9 mouse cellular contexts compared by ENCODE assay signal in the genomic region with DNA sequence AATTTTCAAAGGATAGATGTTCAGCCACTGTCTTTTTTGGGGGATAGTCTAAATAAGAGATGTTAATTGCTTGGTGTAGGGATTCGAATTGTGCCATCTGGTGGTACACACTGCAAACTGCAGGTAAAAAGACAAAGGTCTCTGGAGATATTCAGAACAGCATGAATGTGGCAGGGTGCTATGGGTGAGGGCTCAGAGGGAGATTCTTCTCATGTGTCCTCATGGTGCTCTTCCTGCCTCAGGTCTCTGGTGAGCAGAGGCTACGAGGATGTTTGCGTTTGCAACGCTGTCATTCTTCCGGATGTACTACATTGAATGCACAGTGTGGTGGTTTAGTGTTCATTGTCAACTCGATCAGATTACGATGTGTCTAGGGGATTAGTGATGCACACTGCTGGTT. TPM values are rescaled to one million over a fixed set of nuclear protein-coding genes. Genes with fewer than 3 reads are reported as not detected.
A peak's percentile ranks its signal among the peaks of the same experiment; 100 is the strongest.
DNase-seq lines count a peak whose midpoint lies in the region; ATAC-seq lines count a peak whose summit lies in the region.
"Had no signal": no experiment of that assay in that cellular context is flagged by ENCODE, and none has a peak within 500 bp of the region (broad histone marks: within the 10 kb centered on the region; RNA-seq: fewer than 3 reads in every experiment).

No protein-coding gene starts in this region.

- ATAC-seq in midbrain, embryonic 11.5 days (ENCODE audit: low FRiP score), result peak; percentile 33
- ATAC-seq in forebrain, embryonic 12.5 days (ENCODE audit: low FRiP score), result peak; percentile 57; the same call in 1 of the 2 replicates

- no peaks in the 10 kb centered on the region for H3K27me3 ChIP-seq in midbrain, embryonic 11.5 days (ENCODE audit: control insufficient read depth, insufficient read depth, low read length)
- H3K27me3 ChIP-seq in midbrain, embryonic 10.5 days (ENCODE audit: low read depth, poor library complexity, severe bottlenecking), result no peaks in the 10 kb centered on the region
- H3K27me3 ChIP-seq in forebrain, embryonic 12.5 days, result no peaks in the 10 kb centered on the region

- no peaks in the 10 kb centered on the region for H3K4me1 ChIP-seq in midbrain, embryonic 11.5 days (ENCODE audit: control insufficient read depth, insufficient read depth, low read length)
- no peaks in the 10 kb centered on the region for H3K4me1 ChIP-seq in midbrain, embryonic 10.5 days
- no peaks in the 10 kb centered on the region for H3K4me1 ChIP-seq in forebrain, embryonic 12.5 days

- H3K4me3 ChIP-seq in midbrain, embryonic 11.5 days (ENCODE audit: low read depth, low read length), result no peak overlapping the region
- no peak overlapping the region for H3K4me3 ChIP-seq in midbrain, embryonic 10.5 days
- H3K4me3 ChIP-seq in forebrain, embryonic 12.5 days (replicated peaks), result no peak overlapping the region

- DNase-seq in cerebellum, adult 18-20 months, result peak; percentile 35 to 39
- no peak for DNase-seq in cerebellum, adult 8-10 months
- DNase-seq in midbrain, embryonic 11.5 days (ENCODE audit: low spot score, missing footprints), result peak; percentile 90
- no peak for DNase-seq in midbrain, embryonic 10.5 days (ENCODE audit: low spot score)
- DNase-seq in layer of hippocampus, adult 9-11 months, result peak; percentile 36
- peak; percentile 53 to 67 for DNase-seq in right cerebral cortex, postnatal 10 days (ENCODE audit: low spot score in 2 of 2)
- no peak for DNase-seq in ovary, adult 18-20 months (ENCODE audit: low spot score)

- H3K4me2 ChIP-seq in midbrain, embryonic 11.5 days, result no peak overlapping the region
- no peak overlapping the region for H3K4me2 ChIP-seq in forebrain, embryonic 12.5 days

- H3K36me3 ChIP-seq in midbrain, embryonic 11.5 days (ENCODE audit: control insufficient read depth, insufficient read depth, low read length), result no peaks in the 10 kb centered on the region
- H3K36me3 ChIP-seq in midbrain, embryonic 10.5 days, result no peaks in the 10 kb centered on the region
- H3K36me3 ChIP-seq in forebrain, embryonic 12.5 days (replicated peaks), result no peaks in the 10 kb centered on the region

- no peak overlapping the region for H3K9ac ChIP-seq in midbrain, embryonic 11.5 days (ENCODE audit: low read length)
- H3K9ac ChIP-seq in forebrain, embryonic 12.5 days, result no peak overlapping the region

- no peak overlapping the region for H3K27ac ChIP-seq in midbrain, embryonic 11.5 days (ENCODE audit: low read depth, low read length)
- no peak overlapping the region for H3K27ac ChIP-seq in midbrain, embryonic 10.5 days (replicated peaks)
- H3K27ac ChIP-seq in forebrain, embryonic 12.5 days, result no peak overlapping the region

- no peaks in the 10 kb centered on the region for H3K9me3 ChIP-seq in midbrain, embryonic 11.5 days (ENCODE audit: control insufficient read depth, low read length)
- H3K9me3 ChIP-seq in midbrain, embryonic 10.5 days (replicated peaks), result no peaks in the 10 kb centered on the region
- H3K9me3 ChIP-seq in forebrain, embryonic 12.5 days, result no peaks in the 10 kb centered on the region

- WGBS in midbrain, embryonic 11.5 days, result 49% methylated on average over 7 of the region's 7 CpGs
- WGBS in midbrain, embryonic 10.5 days, result 47% methylated on average over 7 of the region's 7 CpGs
- 47% methylated on average over 7 of the region's 7 CpGs for WGBS in forebrain, embryonic 12.5 days

RNA-seq across cellular contexts. Expression of a gene that starts 10.1 kb away (rescaled TPM):
- polyA plus RNA-seq in midbrain, embryonic 11.5 days (2014; fragmentation: Nextera tagmentation; extraction: Ambion mirVana), result not detected in 2 replicates
- not detected in 2 replicates for polyA plus RNA-seq in midbrain, embryonic 10.5 days (2016; fragmentation: Nextera tagmentation; extraction: Ambion mirVana)
- polyA plus RNA-seq in forebrain, embryonic 12.5 days (2016; fragmentation: Nextera tagmentation; extraction: Ambion mirVana), result not detected in 2 replicates
- polyA plus RNA-seq: lung, embryonic 16.5 days had no signal

Comparison
In these comparisons a context has a peak if more than half of its experiments do, and no peak if none do; other contexts are left out.
1. DNase-seq: peak in cerebellum, adult 18-20 months (2 of 2), midbrain, embryonic 11.5 days (single experiment), layer of hippocampus, adult 9-11 months (single experiment) and right cerebral cortex, postnatal 10 days (2 of 2); none in cerebellum, adult 8-10 months (single experiment), midbrain, embryonic 10.5 days (single experiment) and ovary, adult 18-20 months (single experiment).